Mouse (Mus musculus) heart, postnatal 4 days (tissue): ENCODE data around the gene Klhdc7a. TPM values are rescaled to one million over a fixed set of nuclear protein-coding genes. Genes with fewer than 3 reads are reported as not detected.

Experiments
- DNase-seq: peaks from one replicate; pipeline ENCODE4 v3.0.0; 2021
- microRNA-seq, 2 experiments: library from miRNA; unstranded; fragments of <30 nt; microRNA quantifications; one replicate each; pipeline ENCODE4 v1.2.0; 2021 to 2022
- total RNA-seq, 2 experiments: library from RNA; stranded (reverse); gene quantifications; 2 replicates each; pipeline ENCODE4 v1.2.3; 2021

The Klhdc7a gene
- total RNA-seq, 2 experiments from 2014 or later: 0.45 to 0.97 TPM

DNA sequence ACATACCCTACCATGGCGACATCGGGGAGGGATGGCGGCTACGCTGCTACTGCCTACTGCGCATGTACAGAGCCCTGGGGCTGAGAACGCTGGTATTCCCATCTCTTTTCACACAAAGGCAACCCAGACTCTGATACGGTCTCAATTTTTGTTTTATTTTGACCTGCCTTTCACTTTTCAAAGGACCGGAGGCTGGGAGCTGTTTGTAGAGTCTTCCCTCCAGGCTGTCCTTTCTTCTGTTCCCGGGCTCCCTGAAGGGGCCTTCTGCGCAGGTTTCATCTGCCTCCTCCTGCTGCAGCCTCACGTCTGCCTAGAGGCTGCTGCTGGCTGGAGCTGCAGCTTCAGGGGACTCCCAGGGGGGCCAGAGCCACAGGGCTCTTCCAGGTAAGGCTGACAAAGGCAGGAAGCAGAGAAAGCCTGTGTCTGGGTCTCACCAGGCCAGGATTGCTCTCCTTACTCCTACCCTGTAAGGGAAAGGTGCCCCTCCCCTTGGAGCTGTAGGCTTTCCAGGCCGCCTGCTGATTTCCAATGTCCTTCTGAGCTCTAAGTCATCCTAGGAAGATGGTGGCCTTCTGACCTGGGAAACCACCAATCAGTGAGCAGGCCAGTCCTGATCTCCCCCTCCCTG is 7.6 kb downstream of the Klhdc7a start:
- DNase-seq: no peak

DNA sequence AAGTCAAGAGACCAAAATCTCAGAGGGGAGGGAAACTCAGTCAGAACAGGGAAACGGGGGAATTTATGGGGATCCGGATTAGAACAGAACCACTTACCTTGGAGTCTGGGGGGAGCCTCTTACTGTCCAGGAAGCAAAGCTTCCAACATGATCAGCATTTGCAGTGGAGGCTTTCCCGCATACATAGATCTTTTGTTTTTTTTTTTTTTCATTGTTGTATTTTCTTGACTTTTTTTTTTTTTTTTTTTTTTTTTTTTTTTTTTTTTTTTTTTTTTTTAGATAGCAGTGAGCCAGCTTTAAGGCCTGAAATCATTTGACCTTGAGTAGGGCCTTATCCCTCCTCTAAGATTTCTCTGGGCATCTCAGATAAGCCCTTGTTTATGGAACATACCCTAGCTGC is 8.6 kb downstream of the Klhdc7a start:
- DNase-seq: no peak

DNA sequence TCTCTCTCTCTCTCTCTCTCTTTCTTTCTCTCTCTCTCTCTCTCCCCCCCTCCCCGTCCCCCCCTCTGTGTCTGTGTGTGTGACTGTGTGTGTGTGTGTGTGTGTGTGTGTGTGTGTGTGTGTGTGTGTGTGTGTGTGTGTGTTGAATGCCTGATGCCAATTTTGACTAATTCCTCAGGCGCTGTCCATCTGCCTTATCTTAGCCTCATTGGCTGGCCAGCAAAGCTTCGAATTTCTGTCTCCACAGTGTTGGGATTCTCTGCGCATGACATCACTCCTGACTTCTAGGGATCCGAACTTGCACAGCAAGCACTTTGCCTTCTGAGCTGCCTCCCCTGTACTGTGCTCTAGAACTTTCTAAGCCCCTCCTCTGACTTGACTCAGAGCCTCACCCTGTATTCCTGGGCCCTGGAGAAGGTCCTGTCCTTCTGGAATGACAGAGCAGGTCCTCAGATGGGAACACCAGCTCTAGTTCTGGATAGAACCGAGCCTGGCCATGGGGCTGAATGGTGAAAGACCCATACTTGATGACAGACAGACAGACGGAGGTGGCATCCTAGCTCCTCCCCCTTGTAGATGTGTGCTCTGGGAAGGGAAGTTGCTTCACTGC is 16.8 kb downstream of the Klhdc7a start:
- no peak for DNase-seq

DNA sequence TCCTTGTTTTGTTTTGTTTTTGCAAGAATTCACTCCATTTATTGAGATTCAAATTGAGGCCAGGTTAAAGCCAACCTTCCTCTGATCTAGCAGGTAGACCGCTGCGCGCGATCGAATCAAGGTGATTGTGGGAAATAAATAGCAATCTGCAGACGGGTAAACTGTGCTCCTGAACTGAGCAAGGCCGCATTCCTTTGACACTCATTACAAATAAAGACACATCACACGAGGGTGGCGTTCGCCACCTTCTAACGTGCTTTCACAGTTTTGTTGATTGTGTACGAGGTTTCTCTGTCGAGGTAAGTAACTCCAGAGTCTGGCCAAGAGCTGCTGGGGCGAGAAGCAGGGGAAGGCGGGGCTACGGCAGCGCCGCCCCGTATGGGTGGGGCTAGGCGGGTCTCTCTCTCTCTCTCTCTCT is 17.4 kb downstream of the Klhdc7a start:
- DNase-seq: peak; percentile 21

DNA sequence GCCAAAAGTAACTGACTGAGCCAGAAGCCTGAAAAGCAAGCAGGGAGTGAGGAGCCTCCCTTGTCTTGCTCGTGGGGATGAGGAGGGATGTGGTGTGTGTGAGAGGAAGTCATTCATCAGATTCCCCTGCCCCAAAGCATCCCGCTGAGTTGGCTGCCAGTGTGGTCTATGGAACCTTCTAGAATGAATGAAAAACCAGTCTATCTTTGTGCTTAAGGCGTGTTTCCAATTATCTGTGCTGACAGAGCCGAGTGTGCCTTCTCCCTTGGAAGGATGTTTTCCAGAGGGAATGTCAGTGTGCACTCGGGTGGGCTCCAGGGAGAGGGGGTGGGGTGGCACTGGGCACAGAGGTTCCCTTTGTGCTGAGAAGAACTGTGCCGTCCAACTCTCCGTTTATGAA is 19.2 kb downstream of the Klhdc7a start:
- no peak for DNase-seq

DNA sequence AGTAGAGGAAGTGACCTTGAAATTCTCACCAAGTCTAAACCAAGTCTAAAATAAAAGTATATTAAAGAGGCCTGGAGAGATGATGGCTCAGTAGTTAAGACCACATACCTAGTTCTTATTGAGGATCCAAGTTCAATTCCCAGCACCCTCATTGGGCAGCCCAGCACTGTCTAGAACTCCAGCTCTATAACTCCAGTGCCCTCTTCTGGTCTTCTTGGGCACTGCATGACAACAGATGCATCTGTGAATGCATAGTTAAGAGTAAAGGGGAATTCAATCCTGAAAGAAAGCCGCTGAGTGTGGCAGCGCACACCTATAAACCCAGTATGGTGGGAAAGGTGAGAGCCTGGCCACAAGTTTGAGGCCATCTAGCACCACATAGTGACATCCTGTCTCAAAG is 20.5 kb downstream of the Klhdc7a start:
- no peak for DNase-seq

DNA sequence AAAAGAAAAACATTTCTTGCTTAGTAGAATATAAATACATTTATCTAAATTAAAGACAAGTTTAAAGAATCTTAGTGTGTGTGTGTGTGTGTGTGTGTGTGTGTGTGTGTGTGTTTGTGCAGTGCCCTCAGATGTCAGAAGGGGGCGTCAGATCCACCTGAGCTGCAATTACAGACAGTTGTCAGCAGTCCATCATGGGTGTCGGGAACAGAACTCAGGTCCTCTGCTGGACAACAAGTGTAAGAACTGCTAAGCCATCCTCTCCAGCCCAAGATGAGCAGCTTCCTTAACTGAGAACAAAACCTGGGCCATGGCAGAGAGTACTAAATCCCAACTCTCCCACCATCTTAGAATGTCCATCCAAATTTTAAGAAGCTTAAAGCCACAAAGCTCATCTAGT is 26.0 kb downstream of the Klhdc7a start:
- no peak for DNase-seq

DNA sequence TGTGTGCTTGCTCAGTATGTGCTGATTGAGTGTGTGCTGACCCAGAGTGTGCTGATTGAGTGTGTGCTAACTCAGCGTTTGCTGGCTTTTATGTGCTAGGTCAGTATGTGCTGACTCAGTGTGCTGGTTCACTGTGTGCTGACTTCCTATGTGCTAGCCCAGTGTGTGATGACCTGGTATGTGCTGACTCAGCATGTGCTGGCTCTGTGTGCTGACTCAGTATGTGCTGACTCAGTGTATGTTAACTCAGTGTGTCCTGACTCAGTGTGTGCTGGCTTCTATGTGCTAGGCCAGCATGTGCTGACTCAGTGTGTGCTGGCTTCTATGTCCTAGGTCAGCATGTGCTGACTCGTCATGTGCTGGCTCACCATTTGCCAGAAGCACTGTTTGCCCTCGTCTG is 32.3 kb downstream of the Klhdc7a start:
- DNase-seq: no peak

DNA sequence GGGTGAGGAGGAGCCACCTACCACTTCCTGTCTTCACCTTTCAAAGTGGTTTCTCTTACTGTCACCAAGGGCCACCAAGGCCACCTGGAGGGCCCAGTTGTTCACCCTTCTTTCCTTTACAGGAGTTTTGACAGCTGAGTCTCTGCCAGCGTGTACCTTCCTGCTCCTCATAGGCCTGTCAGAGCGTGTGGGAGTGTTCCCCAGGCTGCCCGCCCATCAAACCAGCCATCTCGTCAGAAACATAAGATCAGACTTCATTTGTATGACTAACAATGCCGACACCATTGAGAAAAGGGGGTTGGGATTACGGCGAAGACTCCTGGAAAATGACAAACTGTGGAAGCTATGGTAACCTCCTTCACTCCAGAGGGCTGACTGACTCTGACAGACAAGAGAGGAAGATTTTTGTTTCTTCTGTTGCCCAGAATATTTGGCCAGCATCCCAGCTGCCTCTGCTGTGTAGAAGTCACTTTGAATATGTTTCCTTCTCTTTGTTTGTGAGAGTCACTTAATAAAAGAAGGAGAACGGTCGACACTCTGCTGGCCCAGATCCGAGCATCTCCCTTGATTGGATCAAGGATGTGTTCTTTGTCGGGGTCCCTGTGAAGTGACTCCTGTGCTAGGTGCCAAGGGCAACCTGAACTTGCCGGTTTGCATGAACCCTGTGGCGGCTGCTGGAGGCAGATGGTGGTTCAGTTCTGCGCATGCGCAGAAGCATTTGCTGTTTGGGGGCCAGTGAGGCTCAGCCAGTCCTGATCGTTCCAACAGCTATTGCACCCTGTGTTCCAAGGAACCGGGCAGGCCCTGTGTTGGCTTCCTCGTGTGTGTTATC is 34.6 kb downstream of the Klhdc7a start:
- DNase-seq: no peak

DNA sequence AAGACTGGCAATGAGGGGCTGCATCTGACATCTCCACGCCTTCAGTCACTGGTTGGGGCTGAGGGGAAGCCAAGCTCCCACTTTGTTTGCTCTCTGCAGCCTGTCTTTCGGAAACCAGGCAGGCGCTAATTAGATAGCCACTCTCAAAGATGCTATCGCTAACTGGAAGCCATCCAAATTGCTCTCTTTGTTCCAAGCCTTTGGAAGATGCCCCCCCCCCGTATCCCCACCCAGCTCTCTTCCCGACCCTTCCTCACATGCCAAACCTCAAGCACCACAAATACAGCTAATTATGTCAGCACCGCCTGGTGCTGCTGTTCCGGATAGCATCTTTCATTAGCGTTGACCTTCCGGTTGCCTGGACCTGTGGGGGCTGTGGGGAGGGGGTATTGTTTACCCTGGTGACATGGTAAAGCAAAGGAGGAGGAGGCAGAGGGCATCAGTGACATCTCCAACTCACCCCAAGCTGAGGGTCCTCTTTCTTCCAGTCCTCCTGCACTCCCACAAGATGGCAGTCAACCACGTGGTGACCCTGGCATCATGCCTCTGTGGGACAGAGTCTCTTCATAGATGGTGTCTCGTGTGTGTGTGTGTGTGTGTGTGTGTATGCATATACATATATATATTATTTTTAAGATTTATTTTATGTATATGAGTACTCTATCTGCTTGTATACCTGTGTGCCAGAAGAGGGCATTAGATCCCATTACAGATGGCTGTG is 35.9 kb downstream of the Klhdc7a start:
- no peak for DNase-seq

DNA sequence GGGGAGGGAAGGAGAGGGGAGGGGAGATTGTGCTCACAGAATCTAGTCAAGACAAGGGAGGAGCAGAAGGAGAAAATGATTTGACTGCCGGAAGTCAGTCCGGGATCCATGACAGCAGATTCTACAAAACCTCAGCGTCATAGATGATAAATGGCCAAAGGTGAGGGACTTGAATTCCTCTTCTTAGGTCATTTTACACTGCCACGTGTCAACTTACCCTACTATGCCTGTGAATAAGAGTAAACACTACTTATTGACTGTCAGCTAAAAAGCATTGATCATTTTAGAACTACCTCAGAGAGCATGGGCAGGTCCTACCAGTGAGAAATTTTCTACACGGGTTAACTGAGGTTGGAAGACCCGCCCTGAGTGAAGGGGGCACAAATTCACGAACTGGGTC is 36.9 kb downstream of the Klhdc7a start:
- no peak for DNase-seq

DNA sequence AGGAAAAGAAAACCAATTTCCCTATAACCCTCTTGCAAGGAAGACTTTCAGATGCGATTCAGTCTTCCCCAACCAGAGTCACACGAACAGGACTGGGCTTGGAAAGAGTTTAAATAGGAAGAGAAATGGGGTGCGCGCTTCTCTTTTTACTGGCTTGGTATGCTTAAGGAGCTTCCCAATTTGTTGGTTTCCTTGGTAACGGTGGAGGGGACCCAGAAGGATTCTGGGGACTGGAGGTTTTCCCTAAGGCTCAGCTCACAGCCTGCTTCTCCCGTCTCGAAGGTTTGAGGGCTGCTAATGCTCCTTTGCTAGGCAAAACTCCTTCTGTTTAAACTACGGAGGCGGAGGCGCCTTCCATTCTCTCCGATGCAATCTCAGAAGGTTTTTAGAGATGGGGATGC is 41.7 kb downstream of the Klhdc7a start:
- DNase-seq: no peak

DNA sequence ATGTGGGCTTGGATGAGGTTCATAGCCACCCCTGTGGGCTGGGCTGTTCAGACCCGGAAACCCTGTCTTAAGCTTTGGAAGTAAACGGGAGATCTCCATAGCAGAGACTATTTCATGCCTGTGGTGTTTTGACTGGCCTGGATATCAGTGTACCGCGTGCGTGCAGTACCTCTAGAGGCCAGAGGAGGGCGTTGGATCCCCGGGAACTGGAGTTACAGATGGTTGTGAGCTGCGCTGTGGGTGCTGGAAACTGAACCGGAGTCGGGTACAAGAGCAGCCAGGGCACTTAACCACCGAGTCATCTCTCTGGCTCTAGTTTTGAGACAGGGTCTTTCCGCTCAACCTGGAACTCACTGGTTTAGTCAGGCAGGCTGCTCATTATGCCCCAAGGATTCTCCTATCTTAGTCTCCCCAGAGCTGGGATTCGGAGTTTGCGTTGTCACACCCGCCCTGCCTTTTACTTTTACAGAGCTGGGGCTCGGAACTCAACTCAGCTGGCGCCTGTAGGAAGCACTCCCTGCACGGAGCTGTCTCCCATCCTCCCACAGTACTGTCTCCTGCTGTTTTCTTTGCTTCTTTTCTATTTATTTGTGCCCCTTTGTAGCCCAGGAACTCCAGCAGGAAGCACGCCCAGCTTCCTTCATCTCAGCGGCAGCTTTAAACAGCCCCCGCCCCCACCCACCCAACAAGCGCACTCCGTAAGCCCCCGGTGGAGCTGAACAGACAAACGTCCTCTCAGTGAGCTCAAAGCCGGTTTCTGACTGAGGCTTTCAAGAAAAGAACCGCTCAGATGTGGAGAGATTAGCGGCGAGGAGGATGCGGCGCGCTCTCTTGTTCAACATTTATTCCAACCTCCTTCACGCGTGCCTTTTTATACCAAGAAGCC is 42.3 kb downstream of the Klhdc7a start:
- DNase-seq: no peak

DNA sequence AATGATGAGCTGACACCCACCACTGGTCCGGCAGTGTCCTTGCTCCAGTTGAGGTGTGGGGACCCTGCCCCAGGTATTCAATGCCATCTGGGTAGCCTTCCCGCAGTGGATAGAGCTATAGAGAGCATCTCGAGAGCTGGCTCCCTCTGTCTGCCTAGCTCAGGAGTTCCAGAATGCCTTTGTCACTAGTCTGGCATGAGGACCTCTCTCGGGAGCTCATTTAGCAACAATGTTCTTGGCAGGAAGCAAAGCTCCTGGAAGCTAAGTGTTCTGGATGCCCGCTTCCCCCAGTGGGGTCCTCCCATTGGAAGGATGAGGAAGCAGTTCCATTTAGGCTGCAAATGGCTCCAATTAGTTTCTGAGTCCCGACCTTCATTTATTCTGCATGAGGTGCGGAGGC is 51.1 kb downstream of the Klhdc7a start:
- no peak for DNase-seq

Small RNA genes within 50 kb of the gene (microRNA-seq; reads per million reads assigned to microRNA genes)
- 0 reads per million in 2 experiments for gene Mir2139

Other genes with a start within 250 kb of the Klhdc7a start
- not detected for gene Pax7, start 134.5 kb downstream of the Klhdc7a start, total RNA-seq